Mouse (Mus musculus): ENCODE measurements at regions not wholly inside any gene's neighbourhood (a gene's known extent, or its start where the extent isn't known, plus 50 kb on each side); places are given as distances from the start of the nearest gene placed in this dataset. TPM values are rescaled to one million over a fixed set of nuclear protein-coding genes. Genes with fewer than 3 reads are reported as not detected.

DNA sequence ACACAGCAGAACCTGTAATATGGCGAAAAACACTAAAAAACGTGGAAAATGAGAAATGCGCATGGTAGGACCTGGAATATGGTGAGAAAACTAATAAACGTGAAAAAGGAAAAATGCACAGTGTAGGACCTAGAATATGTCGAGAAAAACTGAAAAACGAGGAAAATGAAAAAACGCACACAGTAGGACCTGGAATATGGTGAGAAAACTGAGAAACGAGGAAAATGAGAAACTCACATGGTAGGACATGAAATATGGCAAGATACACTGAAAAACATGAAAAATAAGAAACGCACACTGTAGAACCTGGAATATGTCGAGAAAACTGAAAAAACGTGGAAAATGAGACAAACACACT is 76.8 kb upstream of the Vmn1r2 start:
- no peak overlapping the region for H3K4me2 ChIP-seq (ENCODE audit: low read depth, low read length)
- peaks cover 19% of the 10 kb centered on the region for H3K9me3 ChIP-seq (replicated peaks; ENCODE audit: control insufficient read depth, low read length)
- H3K36me3 ChIP-seq (replicated peaks; ENCODE audit: control insufficient read depth, insufficient read depth, low read depth, low read length): peaks cover 2% of the 10 kb centered on the region; the same call in 1 of the 2 replicates
- DNase-seq (ENCODE audit: low spot score) (peak; percentile 1), ATAC-seq (replicated peaks; ENCODE audit: insufficient number of reproducible peaks, low FRiP score, low TSS enrichment, low read depth) (no peak)
- H3K27ac ChIP-seq (replicated peaks; ENCODE audit: low read depth, low read length): no peak overlapping the region
- no peaks in the 10 kb centered on the region for H3K4me1 ChIP-seq (ENCODE audit: control insufficient read depth, insufficient read depth, low read length)
- WGBS: 83% methylated on average over 11 of the region's 11 CpGs
- no peaks in the 10 kb centered on the region for H3K27me3 ChIP-seq (ENCODE audit: control insufficient read depth, insufficient read depth, low read length)
- H3K9ac ChIP-seq (replicated peaks; ENCODE audit: low read length): no peak overlapping the region
- H3K4me3 ChIP-seq (ENCODE audit: low read depth, low read length): no peak overlapping the region

DNA sequence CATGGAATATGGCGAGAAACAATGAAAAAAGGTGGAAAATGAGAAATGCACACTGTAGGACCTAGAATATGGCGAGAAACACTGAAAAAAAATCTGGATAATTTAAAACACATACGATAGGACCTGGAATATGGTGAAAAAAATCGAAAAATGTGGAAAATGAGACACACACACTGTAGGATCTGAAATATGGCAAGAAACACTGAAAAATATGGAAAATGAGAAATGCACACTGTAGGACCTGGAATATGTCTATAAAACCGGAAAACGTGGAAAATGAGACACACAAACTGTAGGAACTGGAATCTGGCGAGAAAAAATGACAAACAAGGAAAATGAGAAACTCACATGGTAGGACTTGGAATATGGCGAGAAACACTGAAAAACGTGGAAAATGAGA is 76.4 kb upstream of the Vmn1r2 start:
- Histone ChIP-seq H3K9me3 (replicated peaks; ENCODE audit: control insufficient read depth, low read length) (peaks cover 15% of the 10 kb centered on the region), H3K9ac (replicated peaks; ENCODE audit: low read length) (no peak overlapping the region), H3K27me3 (ENCODE audit: control insufficient read depth, insufficient read depth, low read length) (no peaks in the 10 kb centered on the region), H3K4me2 (ENCODE audit: low read depth, low read length) (no peak overlapping the region), H3K27ac (replicated peaks; ENCODE audit: low read depth, low read length) (no peak overlapping the region), H3K36me3 (replicated peaks; ENCODE audit: control insufficient read depth, insufficient read depth, low read depth, low read length) (no peaks in the 10 kb centered on the region; the same call in 1 of the 2 replicates), H3K4me1 (ENCODE audit: control insufficient read depth, insufficient read depth, low read length) (no peaks in the 10 kb centered on the region), H3K4me3 (ENCODE audit: low read depth, low read length) (no peak overlapping the region)
- peak; percentile 0 for DNase-seq (ENCODE audit: low spot score)
- WGBS: 80% methylated on average over 9 of the region's 9 CpGs
- ATAC-seq (replicated peaks; ENCODE audit: insufficient number of reproducible peaks, low FRiP score, low TSS enrichment, low read depth): peak; percentile 75; the same call in 1 of the 2 replicates

Small RNA genes in the stretch of these regions (microRNA-seq; reads per million reads assigned to microRNA genes)
- gene Gm27878 (ENCODE audit: borderline number of aligned reads): not detected
